Mouse (Mus musculus): ENCODE results near the gene Crtam. TPM values are rescaled to one million over a fixed set of nuclear protein-coding genes. Genes with fewer than 3 reads are reported as not detected.

Gene Crtam
- polyA plus RNA-seq, 1 experiment from 2014 or later = not detected

DNA sequence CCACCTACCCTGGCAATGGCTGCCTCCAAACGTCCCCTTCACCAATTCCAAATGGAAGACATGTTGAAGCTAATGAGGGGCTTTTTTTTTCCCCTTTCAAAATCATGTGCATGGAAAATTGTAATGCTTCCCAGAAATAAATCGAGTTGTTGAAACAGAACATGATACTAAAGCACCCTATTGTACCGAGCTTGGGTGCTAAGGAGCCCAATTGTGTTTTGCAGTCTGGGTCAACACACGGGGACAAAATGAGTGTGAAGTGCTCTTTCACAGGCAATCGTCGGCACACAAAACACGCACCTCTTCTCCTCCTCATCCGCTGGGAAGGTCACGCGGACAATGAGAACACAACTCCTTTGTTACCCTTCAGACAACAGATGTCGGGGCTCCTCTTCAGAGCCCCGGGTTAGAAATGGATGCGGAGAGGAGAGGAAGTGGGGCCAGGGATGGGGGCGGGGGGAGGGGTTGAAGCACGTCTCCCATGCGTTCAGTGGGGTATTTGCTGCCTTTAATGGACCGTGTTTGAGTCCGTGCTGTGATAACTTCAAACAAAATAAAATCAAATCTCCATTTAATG, 55.3 kb downstream of the Crtam start:
- Histone ChIP-seq H3K27me3 (no peaks in the 10 kb centered on the region), H3K36me3 (no peaks in the 10 kb centered on the region), H3K27ac (no peak overlapping the region), H3K4me2 (no peak overlapping the region), H3K9me3 (replicated peaks) (no peaks in the 10 kb centered on the region), H3K4me3 (no peak overlapping the region), H3K4me1 (replicated peaks) (no peaks in the 10 kb centered on the region), H3K9ac (no peak overlapping the region)
- 70% methylated on average over 18 of the region's 18 CpGs for WGBS
- no peak for ATAC-seq (replicated peaks; ENCODE audit: insufficient number of reproducible peaks, insufficient read depth, low FRiP score, low read depth)

DNA sequence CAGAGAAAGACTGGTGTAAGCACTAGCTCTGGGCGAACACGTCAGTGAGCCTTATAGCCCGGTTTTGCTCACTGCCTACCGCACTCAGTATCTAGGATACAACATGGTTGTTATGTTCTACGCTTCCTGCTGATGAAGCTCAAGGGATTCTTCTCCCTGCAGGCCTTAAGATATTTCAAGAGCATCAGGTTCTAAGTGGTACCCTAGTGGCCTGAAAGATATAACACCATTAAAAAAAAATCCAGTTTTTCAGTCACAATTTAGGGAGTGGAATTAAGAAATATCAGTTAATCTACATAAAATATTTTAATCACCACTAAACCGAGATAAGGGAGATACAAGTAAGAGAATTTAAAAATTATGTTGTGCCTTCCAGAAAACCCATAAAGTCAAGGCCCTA, 56.0 kb downstream of the Crtam start:
- no peaks in the 10 kb centered on the region for H3K9me3 ChIP-seq (replicated peaks)
- H3K27ac ChIP-seq = no peak overlapping the region
- no peaks in the 10 kb centered on the region for H3K27me3 ChIP-seq
- H3K36me3 ChIP-seq = no peaks in the 10 kb centered on the region
- H3K4me1 ChIP-seq (replicated peaks) = no peaks in the 10 kb centered on the region
- H3K9ac ChIP-seq = no peak overlapping the region
- H3K4me3 ChIP-seq = no peak overlapping the region
- H3K4me2 ChIP-seq = no peak overlapping the region
- no peak for ATAC-seq (replicated peaks; ENCODE audit: insufficient number of reproducible peaks, insufficient read depth, low FRiP score, low read depth)
- 84% methylated on average over 6 of the region's 6 CpGs for WGBS

DNA sequence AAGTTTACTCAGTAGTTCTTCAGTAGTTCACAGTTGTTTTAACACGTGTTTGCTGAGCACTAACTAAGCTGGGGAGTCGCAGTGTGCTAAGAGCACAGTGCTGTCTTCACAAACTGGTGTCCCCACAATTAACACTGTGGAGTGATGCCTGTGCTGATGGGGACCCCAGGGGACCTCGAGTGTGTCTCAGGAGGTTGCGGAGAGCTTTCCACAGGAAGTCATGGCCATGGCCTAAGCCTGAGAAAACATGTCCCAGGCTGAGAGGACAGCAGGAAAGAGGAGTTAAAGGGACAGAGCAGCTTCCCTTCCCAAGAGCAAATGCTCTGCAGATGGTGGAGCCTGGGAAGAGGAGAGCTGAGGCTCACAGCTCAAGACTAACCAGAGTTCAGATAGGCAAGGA, 57.3 kb downstream of the Crtam start:
- Histone ChIP-seq H3K4me2 (no peak overlapping the region), H3K4me3 (no peak overlapping the region), H3K9me3 (replicated peaks) (no peaks in the 10 kb centered on the region), H3K27me3 (no peaks in the 10 kb centered on the region), H3K27ac (no peak overlapping the region), H3K4me1 (replicated peaks) (no peaks in the 10 kb centered on the region), H3K36me3 (no peaks in the 10 kb centered on the region), H3K9ac (no peak overlapping the region)
- ATAC-seq (replicated peaks; ENCODE audit: insufficient number of reproducible peaks, insufficient read depth, low FRiP score, low read depth) = no peak
- 36% methylated on average over 4 of the region's 4 CpGs for WGBS

DNA sequence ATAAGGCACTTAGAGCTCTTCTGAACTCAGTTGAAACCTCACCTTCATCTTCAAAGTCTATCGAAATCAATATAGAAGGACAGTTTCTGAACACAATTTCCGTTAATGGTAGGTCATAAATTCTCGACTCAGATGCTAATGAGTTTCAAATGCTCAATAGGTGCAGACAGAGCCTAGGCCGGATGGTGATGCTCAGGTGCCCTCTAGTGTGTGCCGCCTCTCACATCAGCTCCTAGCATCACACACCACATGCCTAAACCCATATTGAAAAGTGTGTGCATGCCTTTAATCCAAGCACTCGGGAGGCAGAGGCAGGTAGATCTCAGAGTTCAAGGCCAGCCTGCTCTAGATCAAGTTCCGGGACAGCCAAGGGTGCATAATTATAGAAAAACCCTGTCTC, 67.0 kb downstream of the Crtam start:
- Histone ChIP-seq H3K9me3 (replicated peaks) (no peaks in the 10 kb centered on the region), H3K4me2 (no peak overlapping the region), H3K4me3 (no peak overlapping the region), H3K27ac (no peak overlapping the region), H3K9ac (no peak overlapping the region), H3K4me1 (replicated peaks) (no peaks in the 10 kb centered on the region), H3K27me3 (no peaks in the 10 kb centered on the region), H3K36me3 (no peaks in the 10 kb centered on the region)
- no peak for ATAC-seq (replicated peaks; ENCODE audit: insufficient number of reproducible peaks, insufficient read depth, low FRiP score, low read depth)
- WGBS = 60% methylated on average over 7 of the region's 7 CpGs

- no peaks in the 10 kb centered on the region for H3K4me1 ChIP-seq (replicated peaks)
- H3K4me2 ChIP-seq = no peak overlapping the region
- H3K9me3 ChIP-seq (replicated peaks) = no peaks in the 10 kb centered on the region
- no peak overlapping the region for H3K4me3 ChIP-seq
- H3K36me3 ChIP-seq = no peaks in the 10 kb centered on the region
- ATAC-seq (replicated peaks; ENCODE audit: insufficient number of reproducible peaks, insufficient read depth, low FRiP score, low read depth) = no peak
- H3K27ac ChIP-seq = no peak overlapping the region
- no peaks in the 10 kb centered on the region for H3K27me3 ChIP-seq
- H3K9ac ChIP-seq = no peak overlapping the region
- 68% methylated on average over 3 of the region's 3 CpGs for WGBS
Measured at GRCm38 (mm10) chr9:40933323-40933722, 71.1 kb downstream of the Crtam start.

- no peak overlapping the region for H3K9ac ChIP-seq
- H3K4me2 ChIP-seq = no peak overlapping the region
- H3K4me3 ChIP-seq = no peak overlapping the region
- no peak for ATAC-seq (replicated peaks; ENCODE audit: insufficient number of reproducible peaks, insufficient read depth, low FRiP score, low read depth)
- H3K27ac ChIP-seq = no peak overlapping the region
- H3K27me3 ChIP-seq = no peaks in the 10 kb centered on the region
- H3K4me1 ChIP-seq (replicated peaks) = no peaks in the 10 kb centered on the region
- H3K9me3 ChIP-seq (replicated peaks) = no peaks in the 10 kb centered on the region
- no peaks in the 10 kb centered on the region for H3K36me3 ChIP-seq
- WGBS = 80% methylated on average over 17 of the region's 17 CpGs
Measured at GRCm38 (mm10) chr9:40927351-40927980, 77.0 kb downstream of the Crtam start.

Other genes starting within 250 kb of the Crtam start
- 1,867 and 1,945 TPM in 2 replicates for gene Hspa8, start 203.6 kb downstream of the Crtam start, polyA plus RNA-seq (2015; fragmentation: Nextera tagmentation; extraction: Ambion mirVana)
- not detected in 2 replicates for gene Bsx, start 130.5 kb downstream of the Crtam start, polyA plus RNA-seq (2015; fragmentation: Nextera tagmentation; extraction: Ambion mirVana)
- gene Jhy, start 40.5 kb downstream of the Crtam start, polyA plus RNA-seq (2015; fragmentation: Nextera tagmentation; extraction: Ambion mirVana) = not detected in 2 replicates
- gene Ubash3b, start 157.1 kb upstream of the Crtam start, polyA plus RNA-seq (2015; fragmentation: Nextera tagmentation; extraction: Ambion mirVana) = 6.5 and 6.8 TPM in 2 replicates

Data from heart, embryonic 15.5 days (tissue).